In genomic region chr12:33162541-33162940, GRCm38 (mm10) we compare ENCODE assay signal across 10 mouse cellular contexts. TPM values are rescaled to one million over a fixed set of nuclear protein-coding genes. Genes with fewer than 3 reads are reported as not detected.
DNase-seq lines count a peak whose midpoint lies in the region; ATAC-seq and TF ChIP-seq lines count a peak whose summit lies in the region.
"Had no signal": no experiment of that assay in that cellular context is flagged by ENCODE, and none has a peak within 500 bp of the region (broad histone marks: within the 10 kb centered on the region; RNA-seq: fewer than 3 reads in every experiment).

No protein-coding gene starts in this region.

- ATAC-seq in kidney, embryonic 14.5 days (ENCODE audit: low FRiP score, low TSS enrichment) = no peak; the same call in 1 of the 2 replicates
- peak; percentile 81 for ATAC-seq in hindbrain, embryonic 16.5 days
- no peak for ATAC-seq in midbrain, postnatal 0 days (ENCODE audit: low FRiP score)
- ATAC-seq in megakaryocyte-erythroid progenitor cell, adult 5-6 weeks (replicated peaks; ENCODE audit: low FRiP score, low TSS enrichment, poor library complexity, severe bottlenecking) = no peak
- ATAC-seq: Patski had no signal

- no peak overlapping the region for H3K4me3 ChIP-seq in kidney, embryonic 14.5 days (ENCODE audit: low read length)
- no peak overlapping the region for H3K4me3 ChIP-seq in hindbrain, embryonic 16.5 days (ENCODE audit: low read length)
- H3K4me3 ChIP-seq in midbrain, postnatal 0 days (ENCODE audit: low read depth, low read length) = no peak overlapping the region
- H3K4me3 ChIP-seq: megakaryocyte, embryonic 14.5 days had no signal

- no peaks in the 10 kb centered on the region for H3K27me3 ChIP-seq in kidney, embryonic 14.5 days (ENCODE audit: control insufficient read depth, insufficient read depth, low read length)
- no peaks in the 10 kb centered on the region for H3K27me3 ChIP-seq in hindbrain, embryonic 16.5 days (replicated peaks; ENCODE audit: control insufficient read depth, insufficient read depth, low read length)
- no peaks in the 10 kb centered on the region for H3K27me3 ChIP-seq in midbrain, postnatal 0 days (ENCODE audit: insufficient read depth, low read length)
- H3K27me3 ChIP-seq: megakaryocyte, embryonic 14.5 days; Patski had no signal

- no peak overlapping the region for H3K9ac ChIP-seq in kidney, embryonic 14.5 days (ENCODE audit: low read depth, low read length)
- H3K9ac ChIP-seq in hindbrain, embryonic 16.5 days (ENCODE audit: low read depth, low read length) = no peak overlapping the region
- H3K9ac ChIP-seq in midbrain, postnatal 0 days (replicated peaks; ENCODE audit: low read length, poor library complexity, severe bottlenecking) = no peak overlapping the region

- 0 out of 2 replicates have a peak overlapping the region, but pooled peaks have one; percentile 43 for H3K27ac ChIP-seq in kidney, embryonic 14.5 days (ENCODE audit: low read depth, low read length)
- peak overlapping the region; percentile 70 for H3K27ac ChIP-seq in hindbrain, embryonic 16.5 days (ENCODE audit: low read depth, low read length)
- H3K27ac ChIP-seq in midbrain, postnatal 0 days (ENCODE audit: low read depth, low read length) = no peak overlapping the region

- H3K36me3 ChIP-seq in kidney, embryonic 14.5 days (ENCODE audit: control insufficient read depth, insufficient read depth, low read length) = no peaks in the 10 kb centered on the region
- H3K36me3 ChIP-seq in hindbrain, embryonic 16.5 days (ENCODE audit: control insufficient read depth, insufficient read depth, low read length) = no peaks in the 10 kb centered on the region
- no peaks in the 10 kb centered on the region for H3K36me3 ChIP-seq in midbrain, postnatal 0 days (ENCODE audit: insufficient read depth, low read length)

- no peak for DNase-seq in kidney, adult 8-10 months
- DNase-seq in cerebellum, postnatal 10 days = peak; percentile 75 to 81
- peak; percentile 75 for DNase-seq in midbrain, postnatal 0 days (ENCODE audit: low spot score)
- DNase-seq in urinary bladder, postnatal 10 days (ENCODE audit: low spot score) = no peak
- no peak for DNase-seq in left cerebral cortex, postnatal 14 days (ENCODE audit: low spot score in 2 of 2)

- WGBS in kidney, embryonic 14.5 days = 38% methylated on average over 12 of the region's 12 CpGs
- WGBS in hindbrain, embryonic 16.5 days = 22% methylated on average over 12 of the region's 12 CpGs
- WGBS in midbrain, postnatal 0 days = 32% methylated on average over 12 of the region's 12 CpGs

- no peak overlapping the region; the same call in 1 of the 2 replicates for H3K4me2 ChIP-seq in kidney, embryonic 14.5 days (replicated peaks; ENCODE audit: low read depth, low read length)
- peak overlapping the region; percentile 25 for H3K4me2 ChIP-seq in hindbrain, embryonic 16.5 days (ENCODE audit: low read length)
- no peak overlapping the region for H3K4me2 ChIP-seq in midbrain, postnatal 0 days (ENCODE audit: low read depth, low read length, poor library complexity, severe bottlenecking)

- H3K4me1 ChIP-seq in kidney, embryonic 14.5 days (ENCODE audit: control insufficient read depth, insufficient read depth, low read length) = 0 out of 2 replicates have a peak, but pooled peaks cover 5% of the 10 kb centered on the region
- H3K4me1 ChIP-seq in hindbrain, embryonic 16.5 days (ENCODE audit: control insufficient read depth, insufficient read depth, low read depth, low read length) = peaks cover 7% of the 10 kb centered on the region
- no peaks in the 10 kb centered on the region for H3K4me1 ChIP-seq in midbrain, postnatal 0 days (ENCODE audit: insufficient read depth, low read length)

- intact Hi-C loops in left cerebral cortex, postnatal 14 days (cut with DNase I) = loop anchor here (5.0 kb wide), 1 partner anchor 45 kb away; no protein-coding TSS in a partner anchor

- TF ChIP-seq CTCF in midbrain, postnatal 0 days (IDR thresholded peaks at IDR 0.05) = no peak

- no peaks in the 10 kb centered on the region for H3K9me3 ChIP-seq in kidney, embryonic 14.5 days (ENCODE audit: control insufficient read depth, low read length)
- H3K9me3 ChIP-seq in hindbrain, embryonic 16.5 days (ENCODE audit: control insufficient read depth, low read length) = no peaks in the 10 kb centered on the region
- H3K9me3 ChIP-seq in midbrain, postnatal 0 days (ENCODE audit: low read length) = no peaks in the 10 kb centered on the region
- H3K9me3 ChIP-seq: megakaryocyte, embryonic 14.5 days had no signal

RNA-seq across cellular contexts. Expression of gene Atxn7l1, which starts 15.0 kb away (rescaled TPM):
- 14.3 and 16.5 TPM in 2 replicates for polyA plus RNA-seq in kidney, embryonic 14.5 days (2014; fragmentation: Nextera tagmentation; extraction: Ambion mirVana)
- polyA plus RNA-seq in hindbrain, embryonic 16.5 days (2015; fragmentation: Nextera tagmentation; extraction: Ambion mirVana) = 18.7 and 25.1 TPM in 2 replicates
- total RNA-seq in midbrain, postnatal 0 days (2014; rRNA removed) = 23.6 and 27.8 TPM in 2 replicates
- polyA plus RNA-seq in midbrain, postnatal 0 days (2015; fragmentation: Nextera tagmentation; extraction: Ambion mirVana) = 20.3 and 20.9 TPM in 2 replicates
- 10 to 100 TPM; 56.9 to 65.3 TPM for total RNA-seq in left cerebral cortex, postnatal 14 days (2021)
- total RNA-seq in megakaryocyte-erythroid progenitor cell, adult 5-6 weeks (2014; fragmentation: Nextera tagmentation) = 116 and 120 TPM in 2 replicates
- 29.5 and 49.3 TPM in 2 replicates for total RNA-seq in megakaryocyte-erythroid progenitor cell, adult 5-6 weeks (2017)

Comparison
In these comparisons a context has a peak if more than half of its experiments do, and no peak if none do; other contexts are left out.
1. DNase-seq: peak in cerebellum, postnatal 10 days (2 of 2) and midbrain, postnatal 0 days (single experiment); none in kidney, adult 8-10 months (0 of 2), urinary bladder, postnatal 10 days (single experiment) and left cerebral cortex, postnatal 14 days (0 of 2).